Mouse (Mus musculus) MEL (cell line): ENCODE measurements around the gene Dlgap1. TPM values are rescaled to one million over a fixed set of nuclear protein-coding genes. Genes with fewer than 3 reads are reported as not detected.

ENCODE experiments used
- DNase-seq: peaks from one replicate; pipeline ENCODE4 v3.0.0; 2011; ENCODE audit warnings: low read depth, low spot score
- H3K27ac ChIP-seq: 2 replicates; pipeline ENCODE4 v1.5.1; 2012; ENCODE audit warnings: low read depth, mild to moderate bottlenecking, control low read depth, low read length, moderate library complexity; ENCODE audit not compliant: control insufficient read depth
- H3K27me3 ChIP-seq, 2 experiments: fragments of 150-350 bp in 1 of 2; sonication (generic) in 1 of 2; 2 replicates each; pipeline ENCODE4 v1.6.1; 2012; ENCODE audit warnings: low read length in 2 of 2, mild to moderate bottlenecking in 2 of 2, improper control_type of control experiment in 1 of 2, moderate library complexity in 1 of 2; ENCODE audit not compliant: insufficient read depth in 2 of 2, control insufficient read depth in 1 of 2
- H3K36me3 ChIP-seq, 2 experiments: 2 replicates each; pipeline ENCODE4 v1.6.1; 2012 to 2014; ENCODE audit warnings: low read length in 2 of 2, improper control_type of control experiment in 1 of 2, inconsistent platforms in 1 of 2, mild to moderate bottlenecking in 1 of 2; ENCODE audit not compliant: insufficient read depth in 2 of 2, control insufficient read depth in 1 of 2
- H3K4me1 ChIP-seq, 2 experiments: fragments of 150-350 bp in 1 of 2; sonication (generic) in 1 of 2; 2 replicates each; pipeline ENCODE4 v1.6.1; 2012; ENCODE audit warnings: low read length in 2 of 2, improper control_type of control experiment in 1 of 2, mild to moderate bottlenecking in 1 of 2; ENCODE audit not compliant: insufficient read depth in 2 of 2, control insufficient read depth in 1 of 2
- H3K4me3 ChIP-seq, 2 experiments: fragments of 150-350 bp in 1 of 2; sonication (generic) in 1 of 2; 2 replicates each; pipeline ENCODE4 v1.5.1; 2012; ENCODE audit warnings: low read depth in 2 of 2, low read length in 2 of 2, mild to moderate bottlenecking in 2 of 2, moderate library complexity in 2 of 2, control low read depth in 1 of 2, improper control_type of control experiment in 1 of 2; ENCODE audit not compliant: control insufficient read depth in 1 of 2, insufficient read depth in 1 of 2
- H3K79me2 ChIP-seq: 2 replicates; pipeline ENCODE4 v1.6.1; 2012; ENCODE audit warnings: mild to moderate bottlenecking, low read length, moderate library complexity; ENCODE audit not compliant: control insufficient read depth, poor library complexity, insufficient read depth
- H3K9ac ChIP-seq: 2 replicates; pipeline ENCODE4 v1.6.1; 2012; ENCODE audit warnings: low read depth, mild to moderate bottlenecking, control low read depth, low read length, moderate library complexity; ENCODE audit not compliant: control insufficient read depth, poor library complexity, severe bottlenecking
- H3K9me3 ChIP-seq: fragments of 150-350 bp; sonication (generic); replicated peaks from 2 replicates; pipeline ENCODE4 v1.6.1; 2012; ENCODE audit warnings: mild to moderate bottlenecking, low read length, improper control_type of control experiment, moderate library complexity; ENCODE audit not compliant: insufficient read depth
- BHLHE40 ChIP-seq: IDR thresholded peaks from 2 replicates; pipeline ENCODE4 v1.6.1; 2012; ENCODE audit warnings: low read depth, mild to moderate bottlenecking, inconsistent platforms, low read length, improper control_type of control experiment, borderline replicate concordance
- CTCF ChIP-seq, 3 experiments: IDR thresholded peaks in 2 of 3; conservative IDR thresholded peaks in 1 of 3; 2 replicates each; pipeline ENCODE4 v1.5.1; 2011 to 2012; ENCODE audit warnings: low read length in 3 of 3, low read depth in 2 of 3, mild to moderate bottlenecking in 2 of 3, improper control_type of control experiment in 1 of 3, inconsistent platforms in 1 of 3, mixed read lengths in 1 of 3, moderate library complexity in 1 of 3; ENCODE audit not compliant: control insufficient read depth in 1 of 3, insufficient read depth in 1 of 3, poor library complexity in 1 of 3, severe bottlenecking in 1 of 3
- E2F4 ChIP-seq: IDR thresholded peaks from 2 replicates; pipeline ENCODE4 v1.6.1; 2011; ENCODE audit warnings: low read depth, low read length, improper control_type of control experiment, borderline replicate concordance
- ETS1 ChIP-seq: IDR thresholded peaks from 2 replicates; pipeline ENCODE4 v1.6.1; 2012; ENCODE audit warnings: low read depth, mild to moderate bottlenecking, inconsistent platforms, low read length, improper control_type of control experiment, moderate library complexity
- GATA1 ChIP-seq: IDR thresholded peaks from 2 replicates; pipeline ENCODE4 v1.6.1; 2011; ENCODE audit warnings: low read depth, low read length, improper control_type of control experiment
- JUND ChIP-seq: IDR thresholded peaks from 2 replicates; pipeline ENCODE4 v1.6.1; 2011; ENCODE audit warnings: low read depth, mild to moderate bottlenecking, improper control_type of control experiment, low read length
- MAX ChIP-seq: IDR thresholded peaks from 2 replicates; pipeline ENCODE4 v1.6.1; 2011; ENCODE audit warnings: low read length, improper control_type of control experiment
- MEF2A ChIP-seq: IDR thresholded peaks from 2 replicates; pipeline ENCODE4 v1.6.1; 2014; ENCODE audit warnings: low read depth, mild to moderate bottlenecking, inconsistent platforms, low read length, improper control_type of control experiment; ENCODE audit not compliant: poor library complexity, insufficient replicate concordance, severe bottlenecking; ENCODE audit errors: extremely low read depth
- MYB ChIP-seq: IDR thresholded peaks from 2 replicates; pipeline ENCODE4 v1.6.1; 2011; ENCODE audit warnings: mild to moderate bottlenecking, low read depth, low read length, improper control_type of control experiment
- POLR2A ChIP-seq, 2 experiments: IDR thresholded peaks; 2 replicates each; pipeline ENCODE4 v1.6.1; 2011 to 2012; ENCODE audit warnings: low read length in 2 of 2, mild to moderate bottlenecking in 2 of 2, control low read depth in 1 of 2, improper control_type of control experiment in 1 of 2, low read depth in 1 of 2, moderate library complexity in 1 of 2; ENCODE audit not compliant: control insufficient read depth in 1 of 2, insufficient read depth in 1 of 2, poor library complexity in 1 of 2
- POLR2AphosphoS5 ChIP-seq: IDR thresholded peaks from 2 replicates; pipeline ENCODE4 v1.6.1; 2012; ENCODE audit warnings: low read depth, borderline replicate concordance, mild to moderate bottlenecking, inconsistent platforms, low read length, moderate library complexity, mixed read lengths
- RAD21 ChIP-seq: IDR thresholded peaks from 2 replicates; pipeline ENCODE4 v1.6.1; 2011; ENCODE audit warnings: mild to moderate bottlenecking, low read depth, low read length, improper control_type of control experiment
- SIN3A ChIP-seq: IDR thresholded peaks from 2 replicates; pipeline ENCODE4 v1.6.1; 2012; ENCODE audit warnings: low read length, improper control_type of control experiment, inconsistent platforms
- SMC3 ChIP-seq: IDR thresholded peaks from 2 replicates; pipeline ENCODE4 v1.6.1; 2011; ENCODE audit warnings: low read depth, low read length, improper control_type of control experiment
- UBTF ChIP-seq: IDR thresholded peaks from 2 replicates; pipeline ENCODE4 v1.6.1; 2012; ENCODE audit warnings: low read depth, mild to moderate bottlenecking, inconsistent platforms, low read length, improper control_type of control experiment, moderate library complexity, borderline replicate concordance; ENCODE audit not compliant: insufficient read depth
- ZC3H11A ChIP-seq: IDR thresholded peaks from 2 replicates; pipeline ENCODE4 v1.6.1; 2012; ENCODE audit warnings: low read depth, mild to moderate bottlenecking, inconsistent platforms, low read length, improper control_type of control experiment
- ZMIZ1 ChIP-seq: IDR thresholded peaks from 2 replicates; pipeline ENCODE4 v1.6.1; 2012; ENCODE audit warnings: low read depth, mild to moderate bottlenecking, inconsistent platforms, low read length, improper control_type of control experiment, moderate library complexity
- ZNF384 ChIP-seq: IDR thresholded peaks from 2 replicates; pipeline ENCODE4 v1.6.1; 2012; ENCODE audit warnings: low read depth, mild to moderate bottlenecking, inconsistent platforms, low read length, improper control_type of control experiment
- polyA plus RNA-seq, 2 experiments: library from polyadenylated mRNA; stranded (reverse) in 1 of 2; unstranded in 1 of 2; fragments of >175 nt in 1 of 2; fragments of >200 nt in 1 of 2; gene quantifications; 2 replicates each; pipeline versions ENCODE4 v1.2.1 to v1.2.4; 2012; ENCODE audit warnings: low replicate concordance in 2 of 2, low read depth in 1 of 2; ENCODE audit not compliant: insufficient read length in 2 of 2, insufficient read depth in 1 of 2, missing spikeins in 1 of 2
- total RNA-seq: library from RNA; depleted of rRNA; stranded (reverse); fragments of 300-350 nt; gene quantifications from 2 replicates; pipeline ENCODE4 v1.2.3, GENCODE M21; 2012

Gene Dlgap1
- total and polyA plus RNA-seq, 3 experiments: 0.06 TPM; not detected in 2

GRCm38 (mm10) chr17:70501933-70502332 lies 533.1 kb downstream of the Dlgap1 start:
- H3K4me1 ChIP-seq: no peaks in the 10 kb centered on the region
- no peaks in the 10 kb centered on the region for H3K9me3 ChIP-seq

GRCm38 (mm10) chr17:70507759-70508158 lies 538.9 kb downstream of the Dlgap1 start:
- H3K27ac ChIP-seq: no peak overlapping the region
- no peaks in the 10 kb centered on the region for H3K36me3 ChIP-seq
- no peaks in the 10 kb centered on the region for H3K9me3 ChIP-seq
- H3K9ac ChIP-seq: no peak overlapping the region
- no peaks in the 10 kb centered on the region for H3K4me1 ChIP-seq
- H3K4me3 ChIP-seq: no peak overlapping the region
- DNase-seq: no peak
- H3K27me3 ChIP-seq: no peaks in the 10 kb centered on the region
- H3K79me2 ChIP-seq: no peaks in the 10 kb centered on the region
- no peak for TF ChIP-seq MAX
- no peak for TF ChIP-seq GATA1
- TF ChIP-seq CTCF (IDR thresholded peaks at IDR 0.05 in 2 of 3, conservative IDR thresholded peaks at IDR 0.05 in 1 of 3; ENCODE audit: control insufficient read depth in 1 of 3, insufficient read depth in 1 of 3, low read depth in 2 of 3, low read length in 3 of 3, poor library complexity in 1 of 3, severe bottlenecking in 1 of 3): no peak
- TF ChIP-seq SIN3A: no peak
- TF ChIP-seq RAD21: no peak
- no peak for TF ChIP-seq SMC3
- TF ChIP-seq POLR2AphosphoS5: no peak
- TF ChIP-seq ZC3H11A: no peak
- TF ChIP-seq UBTF: no peak
- no peak for TF ChIP-seq POLR2A (IDR thresholded peaks at IDR 0.05; ENCODE audit: control insufficient read depth in 1 of 2, insufficient read depth in 1 of 2, low read depth in 1 of 2, low read length in 2 of 2, poor library complexity in 1 of 2)
- TF ChIP-seq MEF2A: no peak

More at GRCm38 (mm10) chr17:70501933-70502332, 533.1 kb downstream of the Dlgap1 start:
- TF ChIP-seq ZMIZ1: no peak
- TF ChIP-seq ETS1: no peak
- no peak for TF ChIP-seq E2F4
- TF ChIP-seq MYB: no peak
- no peak for TF ChIP-seq POLR2AphosphoS5
- no peak for TF ChIP-seq ZNF384
- TF ChIP-seq RAD21: no peak
- TF ChIP-seq MEF2A: no peak
- TF ChIP-seq BHLHE40: no peak
- no peak for TF ChIP-seq POLR2A (IDR thresholded peaks at IDR 0.05; ENCODE audit: control insufficient read depth in 1 of 2, insufficient read depth in 1 of 2, low read depth in 1 of 2, low read length in 2 of 2, poor library complexity in 1 of 2)
- no peak for TF ChIP-seq JUND
- no peaks in the 10 kb centered on the region for H3K36me3 ChIP-seq
- H3K79me2 ChIP-seq: no peaks in the 10 kb centered on the region
- no peak for DNase-seq
- no peaks in the 10 kb centered on the region for H3K27me3 ChIP-seq
- H3K9ac ChIP-seq: no peak overlapping the region
- H3K27ac ChIP-seq: no peak overlapping the region
- H3K4me3 ChIP-seq: no peak overlapping the region
